Mouse (Mus musculus) layer of hippocampus, adult 8-10 months (tissue): Measurements from ENCODE around the gene Sigmar1. TPM values are rescaled to one million over a fixed set of nuclear protein-coding genes. Genes with fewer than 3 reads are reported as not detected.

Experiments
- DNase-seq, 2 experiments: peaks; one replicate each; pipeline ENCODE4 v3.0.0; 2022; ENCODE audit warnings: low spot score in 2 of 2
- total RNA-seq, 4 experiments: library from RNA; stranded (reverse); gene quantifications; 2 replicates each; pipeline ENCODE4 v1.2.4; 2022

Gene Sigmar1
- total RNA-seq, 4 experiments from 2014 or later: 37.7 to 46.8 (median 40.6) TPM

GRCm38 (mm10) chr4:41757321-41757720 is 1.4 kb upstream of the Sigmar1 start:
- DNase-seq: no peak

GRCm38 (mm10) chr4:41756440-41756839 is 483 bp upstream of the Sigmar1 start:
- no peak for DNase-seq

GRCm38 (mm10) chr4:41754797-41755337 is 1.1 kb downstream of the Sigmar1 start, which contains the start of gene Galt:
Gene Galt, plus strand, starts transcription at chr4:41755228.
- no peak for DNase-seq

- no peak for DNase-seq
Observed at GRCm38 (mm10) chr4:41745021-41745420, 10.9 kb downstream of the Sigmar1 start.

DNA sequence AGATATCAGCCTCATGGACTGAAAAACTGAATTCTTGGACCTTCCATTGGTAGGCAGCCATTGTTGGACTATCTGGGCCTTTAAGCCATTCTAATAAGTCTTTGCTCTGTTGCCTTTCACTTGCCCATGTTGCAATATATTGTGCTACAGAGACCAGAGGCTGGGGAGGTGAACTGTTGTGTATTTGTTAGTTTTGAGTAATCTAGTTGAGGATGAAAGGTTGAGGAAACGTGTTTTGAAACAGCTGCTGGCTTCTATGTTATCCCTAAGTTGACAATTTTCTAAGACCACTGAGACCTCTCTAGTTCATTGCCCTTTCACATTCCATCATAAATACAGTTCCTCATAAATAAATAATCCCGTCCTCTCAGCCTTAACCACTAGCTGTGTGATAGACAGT is 11.8 kb downstream of the Sigmar1 start:
- no peak for DNase-seq

GRCm38 (mm10) chr4:41741158-41741560 is 14.8 kb downstream of the Sigmar1 start:
- peak; percentile 92 to 93 for DNase-seq

- peak; percentile 65 to 75 for DNase-seq
Observed at GRCm38 (mm10) chr4:41740380-41741157, 15.4 kb downstream of the Sigmar1 start.

- no peak for DNase-seq
Observed at GRCm38 (mm10) chr4:41739260-41739659, 16.7 kb downstream of the Sigmar1 start.

GRCm38 (mm10) chr4:41738256-41738603 is 17.7 kb downstream of the Sigmar1 start:
- no peak for DNase-seq

DNA sequence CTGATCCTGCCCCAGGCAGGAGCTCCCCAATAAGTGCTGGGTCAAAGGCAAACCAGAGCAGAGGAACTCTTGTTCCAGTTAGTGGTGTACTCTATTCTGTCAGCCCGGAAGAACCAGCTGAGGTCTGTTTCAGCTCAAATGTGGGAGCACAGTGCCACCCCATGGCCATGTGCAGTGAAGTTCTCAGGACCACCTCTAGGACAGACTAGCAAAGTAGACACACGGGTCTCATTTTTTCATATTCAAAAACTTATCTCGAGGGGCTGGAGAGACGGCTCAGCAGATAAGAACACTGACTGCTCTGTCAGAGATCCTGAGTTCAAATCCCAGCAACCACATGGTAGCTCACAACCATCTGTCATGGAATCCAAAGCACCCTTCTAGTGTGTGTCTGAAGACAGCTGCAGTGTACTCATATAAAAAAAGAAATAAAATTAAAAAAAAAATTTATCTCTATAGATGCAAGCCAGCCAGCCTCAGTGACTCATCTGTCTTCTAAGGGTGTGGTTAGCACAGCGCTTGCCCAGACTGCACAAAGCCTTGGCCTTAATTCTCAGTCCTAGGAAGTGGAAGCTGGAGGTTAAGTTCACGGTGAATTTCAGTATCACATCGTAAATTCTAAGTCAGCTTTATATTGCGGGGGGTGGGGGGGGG is 18.2 kb downstream of the Sigmar1 start:
- peak in 1 of 2 experiments; percentile 85 for DNase-seq

- no peak for DNase-seq
Observed at GRCm38 (mm10) chr4:41731052-41731765, 24.7 kb downstream of the Sigmar1 start, which contains the start of gene Arid3c. Gene Arid3c, minus strand, starts transcription at chr4:41731142.

GRCm38 (mm10) chr4:41726826-41727621 is 28.9 kb downstream of the Sigmar1 start:
- DNase-seq: no peak

GRCm38 (mm10) chr4:41722918-41723351 is 33.0 kb downstream of the Sigmar1 start, which contains the start of gene Dctn3:
Gene Dctn3, minus strand, starts transcription at chr4:41723170.
- peak; percentile 93 to 95 for DNase-seq

DNA sequence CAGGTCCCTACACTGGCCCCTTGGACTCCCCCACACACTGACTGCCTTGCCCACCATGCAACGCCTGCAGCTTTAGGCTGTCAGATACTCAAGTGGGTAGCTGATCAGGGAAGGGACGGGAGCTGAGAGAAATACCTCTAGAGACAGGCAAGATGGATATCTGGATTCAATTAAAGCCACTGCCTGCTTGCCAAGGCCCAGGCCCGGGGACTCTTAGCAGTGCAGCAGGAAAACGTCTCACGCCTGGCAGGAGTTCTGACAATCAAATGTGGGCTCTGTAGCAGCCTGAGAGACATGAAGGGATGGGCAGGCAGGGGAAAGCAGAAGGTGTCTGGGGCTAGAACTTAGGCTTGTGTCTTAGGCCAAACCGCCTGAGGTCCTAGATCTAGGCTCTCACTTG is 39.1 kb downstream of the Sigmar1 start:
- DNase-seq: no peak

GRCm38 (mm10) chr4:41715596-41715995 is 40.4 kb downstream of the Sigmar1 start:
- peak in 1 of 2 experiments; percentile 49 for DNase-seq

GRCm38 (mm10) chr4:41715082-41715481 is 40.9 kb downstream of the Sigmar1 start:
- DNase-seq: no peak

GRCm38 (mm10) chr4:41714276-41714675 is 41.7 kb downstream of the Sigmar1 start:
- DNase-seq: peak; percentile 71 to 75

- peak; percentile 68 to 74 for DNase-seq
Observed at GRCm38 (mm10) chr4:41713197-41714067, 42.5 kb downstream of the Sigmar1 start, which contains the start of gene Rpp25l. Gene Rpp25l, minus strand, starts transcription at chr4:41713534.

DNA sequence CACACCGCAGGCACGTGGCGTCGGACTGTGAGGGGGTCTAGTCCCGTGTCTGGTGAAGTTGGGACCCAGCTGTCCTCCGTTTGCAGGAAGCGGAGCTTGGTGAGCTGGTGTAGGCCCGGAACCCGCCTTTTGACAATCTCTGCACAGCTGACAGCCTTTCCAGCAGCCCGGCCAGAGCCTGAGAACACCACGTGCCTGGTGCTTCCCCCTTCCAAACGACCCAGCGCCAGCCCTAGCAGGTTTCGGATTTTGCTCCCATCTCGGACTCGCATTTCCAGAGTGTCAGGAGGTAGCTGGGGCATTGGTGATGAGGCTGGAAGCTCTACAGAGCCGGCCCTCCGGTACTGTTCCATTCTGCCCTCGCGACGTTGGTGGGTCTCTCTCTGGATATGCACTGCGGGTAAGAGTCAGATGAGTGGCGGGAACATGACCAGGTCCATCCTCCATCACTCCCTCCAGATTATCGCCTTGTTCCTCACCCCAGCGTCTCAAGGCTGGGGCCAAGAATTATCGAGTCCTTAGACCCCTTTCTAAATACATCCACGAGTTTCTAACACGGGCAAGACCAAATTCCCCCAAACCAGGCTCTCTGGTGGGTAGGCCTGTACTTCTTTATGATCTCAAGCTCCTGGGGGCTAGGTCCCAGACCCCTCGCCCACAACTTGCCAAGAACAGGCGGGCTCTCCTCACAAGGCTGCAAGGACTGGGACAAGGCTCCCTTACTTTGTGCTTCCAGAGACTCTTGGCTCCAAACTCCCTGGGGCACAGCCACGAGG is 43.3 kb downstream of the Sigmar1 start:
- no peak for DNase-seq
